Mouse (Mus musculus): ENCODE results near the gene Suclg2. TPM values are rescaled to one million over a fixed set of nuclear protein-coding genes. Genes with fewer than 3 reads are reported as not detected.

The Suclg2 gene
- polyA plus RNA-seq, 1 experiment, result 16.2 TPM

- TF ChIP-seq POLR2A (IDR thresholded peaks at IDR 0.05; ENCODE audit: borderline replicate concordance, insufficient read depth, low read length) (no peak), CTCF (IDR thresholded peaks at IDR 0.05; ENCODE audit: borderline replicate concordance, insufficient read depth, low read depth, low read length) (no peak)
- no peaks in the 10 kb centered on the region for H3K4me1 ChIP-seq (ENCODE audit: control insufficient read depth, insufficient read depth, low read length)
- no peak overlapping the region for H3K4me3 ChIP-seq (replicated peaks; ENCODE audit: insufficient read depth, low read depth, low read length)
- H3K27me3 ChIP-seq (ENCODE audit: control insufficient read depth, insufficient read depth, low read length), result no peaks in the 10 kb centered on the region
- H3K27ac ChIP-seq (ENCODE audit: insufficient read depth, low read length), result no peak overlapping the region
- no peak for DNase-seq
Measured at GRCm38 (mm10) chr6:95545714-95546113, 172.9 kb downstream of the Suclg2 start.

- Histone ChIP-seq H3K4me3 (replicated peaks; ENCODE audit: insufficient read depth, low read depth, low read length) (no peak overlapping the region), H3K4me1 (ENCODE audit: control insufficient read depth, insufficient read depth, low read length) (no peaks in the 10 kb centered on the region), H3K27ac (ENCODE audit: insufficient read depth, low read length) (no peak overlapping the region), H3K27me3 (ENCODE audit: control insufficient read depth, insufficient read depth, low read length) (no peaks in the 10 kb centered on the region)
- 20% methylated on average over 3 of the region's 3 CpGs for WGBS
- DNase-seq, result no peak
- no peak for TF ChIP-seq CTCF (IDR thresholded peaks at IDR 0.05; ENCODE audit: borderline replicate concordance, insufficient read depth, low read depth, low read length)
- no peak for TF ChIP-seq POLR2A (IDR thresholded peaks at IDR 0.05; ENCODE audit: borderline replicate concordance, insufficient read depth, low read length)
Measured at GRCm38 (mm10) chr6:95545296-95545695, 173.3 kb downstream of the Suclg2 start.

- Histone ChIP-seq H3K27me3 (ENCODE audit: control insufficient read depth, insufficient read depth, low read length) (no peaks in the 10 kb centered on the region), H3K4me1 (ENCODE audit: control insufficient read depth, insufficient read depth, low read length) (no peaks in the 10 kb centered on the region), H3K4me3 (replicated peaks; ENCODE audit: insufficient read depth, low read depth, low read length) (no peak overlapping the region), H3K27ac (ENCODE audit: insufficient read depth, low read length) (no peak overlapping the region)
- 78% methylated on average over 3 of the region's 3 CpGs for WGBS
- TF ChIP-seq CTCF (IDR thresholded peaks at IDR 0.05; ENCODE audit: borderline replicate concordance, insufficient read depth, low read depth, low read length) (no peak), POLR2A (IDR thresholded peaks at IDR 0.05; ENCODE audit: borderline replicate concordance, insufficient read depth, low read length) (no peak)
- DNase-seq, result no peak
Measured at GRCm38 (mm10) chr6:95535191-95535590, 183.4 kb downstream of the Suclg2 start.

- H3K27me3 ChIP-seq (ENCODE audit: control insufficient read depth, insufficient read depth, low read length), result no peaks in the 10 kb centered on the region
- WGBS, result 80% methylated on average over 2 of the region's 2 CpGs
- DNase-seq, result no peak
- no peak for TF ChIP-seq CTCF (IDR thresholded peaks at IDR 0.05; ENCODE audit: borderline replicate concordance, insufficient read depth, low read depth, low read length)
- no peak for TF ChIP-seq POLR2A (IDR thresholded peaks at IDR 0.05; ENCODE audit: borderline replicate concordance, insufficient read depth, low read length)
- H3K4me3 ChIP-seq (replicated peaks; ENCODE audit: insufficient read depth, low read depth, low read length), result no peak overlapping the region
- H3K27ac ChIP-seq (ENCODE audit: insufficient read depth, low read length), result no peak overlapping the region
- H3K4me1 ChIP-seq (ENCODE audit: control insufficient read depth, insufficient read depth, low read length), result no peaks in the 10 kb centered on the region
Measured at GRCm38 (mm10) chr6:95519846-95520245, 198.8 kb downstream of the Suclg2 start.

GRCm38 (mm10) chr6:95518406-95518805 lies 200.2 kb downstream of the Suclg2 start:
- Histone ChIP-seq H3K4me3 (replicated peaks; ENCODE audit: insufficient read depth, low read depth, low read length) (no peak overlapping the region), H3K4me1 (ENCODE audit: control insufficient read depth, insufficient read depth, low read length) (no peaks in the 10 kb centered on the region), H3K27ac (ENCODE audit: insufficient read depth, low read length) (no peak overlapping the region), H3K27me3 (ENCODE audit: control insufficient read depth, insufficient read depth, low read length) (no peaks in the 10 kb centered on the region)
- WGBS, result 88% methylated on average over 2 of the region's 2 CpGs
- TF ChIP-seq POLR2A (IDR thresholded peaks at IDR 0.05; ENCODE audit: borderline replicate concordance, insufficient read depth, low read length), result no peak
- TF ChIP-seq CTCF (IDR thresholded peaks at IDR 0.05; ENCODE audit: borderline replicate concordance, insufficient read depth, low read depth, low read length), result no peak
- no peak for DNase-seq

- TF ChIP-seq CTCF (IDR thresholded peaks at IDR 0.05; ENCODE audit: borderline replicate concordance, insufficient read depth, low read depth, low read length) (no peak), POLR2A (IDR thresholded peaks at IDR 0.05; ENCODE audit: borderline replicate concordance, insufficient read depth, low read length) (no peak)
- no peaks in the 10 kb centered on the region for H3K4me1 ChIP-seq (ENCODE audit: control insufficient read depth, insufficient read depth, low read length)
- DNase-seq, result no peak
- 83% methylated on average over 5 of the region's 5 CpGs for WGBS
- H3K4me3 ChIP-seq (replicated peaks; ENCODE audit: insufficient read depth, low read depth, low read length), result no peak overlapping the region
- H3K27me3 ChIP-seq (ENCODE audit: control insufficient read depth, insufficient read depth, low read length), result no peaks in the 10 kb centered on the region
- no peak overlapping the region for H3K27ac ChIP-seq (ENCODE audit: insufficient read depth, low read length)
Measured at GRCm38 (mm10) chr6:95515721-95516120, 202.9 kb downstream of the Suclg2 start.

GRCm38 (mm10) chr6:95514726-95515125 lies 203.9 kb downstream of the Suclg2 start:
- H3K4me1 ChIP-seq (ENCODE audit: control insufficient read depth, insufficient read depth, low read length), result no peaks in the 10 kb centered on the region
- H3K4me3 ChIP-seq (replicated peaks; ENCODE audit: insufficient read depth, low read depth, low read length), result no peak overlapping the region
- H3K27me3 ChIP-seq (ENCODE audit: control insufficient read depth, insufficient read depth, low read length), result no peaks in the 10 kb centered on the region
- no peak for TF ChIP-seq POLR2A (IDR thresholded peaks at IDR 0.05; ENCODE audit: borderline replicate concordance, insufficient read depth, low read length)
- TF ChIP-seq CTCF (IDR thresholded peaks at IDR 0.05; ENCODE audit: borderline replicate concordance, insufficient read depth, low read depth, low read length), result no peak
- no peak for DNase-seq
- H3K27ac ChIP-seq (ENCODE audit: insufficient read depth, low read length), result no peak overlapping the region
- WGBS, result 91% methylated on average over 10 of the region's 10 CpGs

GRCm38 (mm10) chr6:95511689-95512088 lies 206.9 kb downstream of the Suclg2 start:
- WGBS, result 93% methylated on average over 1 of the region's 1 CpGs
- no peaks in the 10 kb centered on the region for H3K27me3 ChIP-seq (ENCODE audit: control insufficient read depth, insufficient read depth, low read length)
- H3K4me3 ChIP-seq (replicated peaks; ENCODE audit: insufficient read depth, low read depth, low read length), result no peak overlapping the region
- DNase-seq, result no peak
- TF ChIP-seq POLR2A (IDR thresholded peaks at IDR 0.05; ENCODE audit: borderline replicate concordance, insufficient read depth, low read length) (no peak), CTCF (IDR thresholded peaks at IDR 0.05; ENCODE audit: borderline replicate concordance, insufficient read depth, low read depth, low read length) (no peak)
- H3K27ac ChIP-seq (ENCODE audit: insufficient read depth, low read length), result no peak overlapping the region
- no peaks in the 10 kb centered on the region for H3K4me1 ChIP-seq (ENCODE audit: control insufficient read depth, insufficient read depth, low read length)

Data from cerebellum, adult 2 months (tissue).